Mouse (Mus musculus) stomach, embryonic 15.5 days (tissue): ENCODE measurements at regions not wholly inside any gene's neighbourhood (a gene's known extent, or its start where the extent isn't known, plus 50 kb on each side); places are given as distances from the start of the nearest gene placed in this dataset.

Source experiments
- ATAC-seq: fragments of 200-750 bp; cut with Nextera tagmentation; 2 replicates; pipeline ENCODE4 v1.8.0; 2017; ENCODE audit warnings: low read depth, moderate number of reproducible peaks, moderate TSS enrichment; ENCODE audit not compliant: insufficient read depth, low FRiP score
- H3K27ac ChIP-seq: fragments of 300-500 bp; sonication (generic); 2 replicates; pipeline ENCODE4 v1.5.1; 2015; ENCODE audit warnings: mild to moderate bottlenecking, inconsistent platforms
- H3K27me3 ChIP-seq: fragments of 300-500 bp; sonication (generic); replicated peaks from 2 replicates; pipeline ENCODE4 v1.6.1; 2015; ENCODE audit warnings: inconsistent platforms
- H3K36me3 ChIP-seq: fragments of 300-500 bp; sonication (generic); 2 replicates; pipeline ENCODE4 v1.6.1; 2015; ENCODE audit warnings: inconsistent platforms
- H3K4me1 ChIP-seq: fragments of 300-500 bp; sonication (generic); 2 replicates; pipeline ENCODE4 v1.6.1; 2015; ENCODE audit warnings: inconsistent platforms
- H3K4me2 ChIP-seq: fragments of 300-500 bp; sonication (generic); 2 replicates; pipeline ENCODE4 v1.6.1; 2015; ENCODE audit warnings: mild to moderate bottlenecking, inconsistent platforms
- H3K4me3 ChIP-seq: fragments of 300-500 bp; sonication (generic); replicated peaks from 2 replicates; pipeline ENCODE4 v1.5.1; 2015; ENCODE audit warnings: inconsistent platforms
- H3K9ac ChIP-seq: fragments of 300-500 bp; sonication (generic); 2 replicates; pipeline ENCODE4 v1.6.1; 2015; ENCODE audit warnings: inconsistent platforms
- H3K9me3 ChIP-seq: fragments of 300-500 bp; sonication (generic); 2 replicates; pipeline ENCODE4 v1.6.1; 2016; ENCODE audit warnings: inconsistent platforms
- WGBS: fragments of 180-500 bp; shearing (Covaris S2); methylation state at CpG from one replicate; pipeline ENCODE4 v1.1.7; 2015; 5-methylcytosine and 5-hydroxymethylcytosine counted together

GRCm38 (mm10) chr1:73160199-73160598 lies 144.5 kb upstream of the Tnp1 start:
- H3K9me3 ChIP-seq, result no peaks in the 10 kb centered on the region
- H3K27me3 ChIP-seq, result no peaks in the 10 kb centered on the region
- no peaks in the 10 kb centered on the region for H3K36me3 ChIP-seq
- no peak overlapping the region for H3K4me3 ChIP-seq
- H3K4me2 ChIP-seq, result no peak overlapping the region
- ATAC-seq, result no peak
- H3K27ac ChIP-seq, result peak overlapping the region; percentile 28; the same call in 1 of the 2 replicates
- H3K9ac ChIP-seq, result no peak overlapping the region
- WGBS, result 87% methylated on average over 3 of the region's 3 CpGs
- H3K4me1 ChIP-seq, result no peaks in the 10 kb centered on the region

GRCm38 (mm10) chr1:73159405-73159976 lies 143.8 kb upstream of the Tnp1 start:
- Histone ChIP-seq H3K36me3 (no peaks in the 10 kb centered on the region), H3K9ac (no peak overlapping the region), H3K27me3 (no peaks in the 10 kb centered on the region), H3K9me3 (no peaks in the 10 kb centered on the region), H3K4me2 (no peak overlapping the region), H3K27ac (peak overlapping the region; percentile 58; the same call in 1 of the 2 replicates), H3K4me1 (no peaks in the 10 kb centered on the region), H3K4me3 (no peak overlapping the region)
- 57% methylated on average over 7 of the region's 7 CpGs for WGBS
- ATAC-seq, result peak; percentile 58; the same call in 1 of the 2 replicates

- no peaks in the 10 kb centered on the region for H3K27me3 ChIP-seq
- H3K4me2 ChIP-seq, result no peak overlapping the region
- H3K4me1 ChIP-seq, result no peaks in the 10 kb centered on the region
- no peaks in the 10 kb centered on the region for H3K36me3 ChIP-seq
- no peak for ATAC-seq
- H3K9me3 ChIP-seq, result no peaks in the 10 kb centered on the region
- H3K4me3 ChIP-seq, result no peak overlapping the region
- 57% methylated on average over 9 of the region's 9 CpGs for WGBS
- H3K27ac ChIP-seq, result no peak overlapping the region; the same call in 1 of the 2 replicates
- no peak overlapping the region for H3K9ac ChIP-seq
Observed at GRCm38 (mm10) chr1:73153438-73154097, 137.9 kb upstream of the Tnp1 start.

- no peaks in the 10 kb centered on the region for H3K4me1 ChIP-seq
- H3K27ac ChIP-seq, result no peak overlapping the region
Observed at GRCm38 (mm10) chr1:73149926-73150325, 134.2 kb upstream of the Tnp1 start.

GRCm38 (mm10) chr1:73142845-73143244 lies 127.1 kb upstream of the Tnp1 start:
- Histone ChIP-seq H3K4me3 (no peak overlapping the region), H3K9me3 (no peaks in the 10 kb centered on the region), H3K27me3 (no peaks in the 10 kb centered on the region), H3K27ac (no peak overlapping the region), H3K4me2 (no peak overlapping the region), H3K4me1 (0 out of 2 replicates have a peak, but pooled peaks cover 7% of the 10 kb centered on the region), H3K36me3 (no peaks in the 10 kb centered on the region), H3K9ac (no peak overlapping the region)
- WGBS, result 70% methylated on average over 8 of the region's 8 CpGs
- ATAC-seq, result no peak

More at GRCm38 (mm10) chr1:73149926-73150325, 134.2 kb upstream of the Tnp1 start:
- Histone ChIP-seq H3K9ac (no peak overlapping the region), H3K9me3 (no peaks in the 10 kb centered on the region), H3K4me2 (no peak overlapping the region), H3K36me3 (no peaks in the 10 kb centered on the region), H3K27me3 (no peaks in the 10 kb centered on the region), H3K4me3 (no peak overlapping the region)
- no peak for ATAC-seq
- 82% methylated on average over 4 of the region's 4 CpGs for WGBS

GRCm38 (mm10) chr1:73140557-73141345 lies 125.0 kb upstream of the Tnp1 start:
- Histone ChIP-seq H3K4me2 (no peak overlapping the region), H3K9me3 (no peaks in the 10 kb centered on the region), H3K27me3 (no peaks in the 10 kb centered on the region), H3K4me1 (0 out of 2 replicates have a peak, but pooled peaks cover 7% of the 10 kb centered on the region), H3K36me3 (no peaks in the 10 kb centered on the region), H3K27ac (no peak overlapping the region), H3K4me3 (no peak overlapping the region), H3K9ac (no peak overlapping the region)
- no peak for ATAC-seq
- 59% methylated on average over 7 of the region's 7 CpGs for WGBS

GRCm38 (mm10) chr1:73130215-73130861 lies 114.6 kb upstream of the Tnp1 start:
- no peaks in the 10 kb centered on the region for H3K27me3 ChIP-seq
- no peaks in the 10 kb centered on the region for H3K36me3 ChIP-seq
- H3K4me3 ChIP-seq, result no peak overlapping the region
- no peak overlapping the region for H3K9ac ChIP-seq
- no peaks in the 10 kb centered on the region for H3K4me1 ChIP-seq
- H3K4me2 ChIP-seq, result no peak overlapping the region
- H3K9me3 ChIP-seq, result no peaks in the 10 kb centered on the region
- no peak for ATAC-seq
- H3K27ac ChIP-seq, result no peak overlapping the region
- 88% methylated on average over 4 of the region's 4 CpGs for WGBS

- Histone ChIP-seq H3K27me3 (no peaks in the 10 kb centered on the region), H3K9ac (no peak overlapping the region), H3K4me1 (no peaks in the 10 kb centered on the region; the same call in 1 of the 2 replicates), H3K27ac (no peak overlapping the region), H3K36me3 (no peaks in the 10 kb centered on the region), H3K9me3 (no peaks in the 10 kb centered on the region), H3K4me3 (no peak overlapping the region), H3K4me2 (no peak overlapping the region)
- WGBS, result 78% methylated on average over 9 of the region's 9 CpGs
- no peak for ATAC-seq
Observed at GRCm38 (mm10) chr1:73123012-73123411, 107.3 kb upstream of the Tnp1 start.

- Histone ChIP-seq H3K36me3 (no peaks in the 10 kb centered on the region), H3K27ac (no peak overlapping the region), H3K9me3 (no peaks in the 10 kb centered on the region), H3K4me3 (no peak overlapping the region), H3K27me3 (no peaks in the 10 kb centered on the region), H3K4me2 (no peak overlapping the region), H3K9ac (no peak overlapping the region), H3K4me1 (peaks cover 6% of the 10 kb centered on the region; the same call in 1 of the 2 replicates)
- WGBS, result 56% methylated on average over 6 of the region's 6 CpGs
- ATAC-seq, result no peak
Observed at GRCm38 (mm10) chr1:73118661-73119060, 103.0 kb upstream of the Tnp1 start.

- 19% methylated on average over 2 of the region's 2 CpGs for WGBS
- peak; percentile 53; the same call in 1 of the 2 replicates for ATAC-seq
- Histone ChIP-seq H3K36me3 (no peaks in the 10 kb centered on the region), H3K9ac (no peak overlapping the region), H3K4me3 (no peak overlapping the region), H3K4me1 (peaks cover 9% of the 10 kb centered on the region; the same call in 1 of the 2 replicates), H3K9me3 (no peaks in the 10 kb centered on the region), H3K27me3 (no peaks in the 10 kb centered on the region), H3K27ac (no peak overlapping the region), H3K4me2 (no peak overlapping the region)
Observed at GRCm38 (mm10) chr1:73116526-73116925, 100.8 kb upstream of the Tnp1 start.

- no peak overlapping the region for H3K9ac ChIP-seq
- WGBS, result 88% methylated on average over 5 of the region's 5 CpGs
- no peaks in the 10 kb centered on the region for H3K9me3 ChIP-seq
- no peak for ATAC-seq
- no peaks in the 10 kb centered on the region for H3K27me3 ChIP-seq
- no peak overlapping the region for H3K4me3 ChIP-seq
- peaks cover 9% of the 10 kb centered on the region; the same call in 1 of the 2 replicates for H3K4me1 ChIP-seq
- no peak overlapping the region for H3K27ac ChIP-seq
- no peak overlapping the region for H3K4me2 ChIP-seq
- H3K36me3 ChIP-seq, result no peaks in the 10 kb centered on the region
Observed at GRCm38 (mm10) chr1:73115854-73116253, 100.1 kb upstream of the Tnp1 start.
